Mouse (Mus musculus): ENCODE measurements around the gene Nutm1. TPM values are rescaled to one million over a fixed set of nuclear protein-coding genes. Genes with fewer than 3 reads are reported as not detected.

The Nutm1 gene
- polyA plus RNA-seq (2014; fragmentation: Illumina TruSeq; extraction: RNeasy Lipid Tissue Mini Kit (QIAGEN cat#74804); ENCODE audit: insufficient read depth, low read depth, low replicate concordance) = not detected

DNA sequence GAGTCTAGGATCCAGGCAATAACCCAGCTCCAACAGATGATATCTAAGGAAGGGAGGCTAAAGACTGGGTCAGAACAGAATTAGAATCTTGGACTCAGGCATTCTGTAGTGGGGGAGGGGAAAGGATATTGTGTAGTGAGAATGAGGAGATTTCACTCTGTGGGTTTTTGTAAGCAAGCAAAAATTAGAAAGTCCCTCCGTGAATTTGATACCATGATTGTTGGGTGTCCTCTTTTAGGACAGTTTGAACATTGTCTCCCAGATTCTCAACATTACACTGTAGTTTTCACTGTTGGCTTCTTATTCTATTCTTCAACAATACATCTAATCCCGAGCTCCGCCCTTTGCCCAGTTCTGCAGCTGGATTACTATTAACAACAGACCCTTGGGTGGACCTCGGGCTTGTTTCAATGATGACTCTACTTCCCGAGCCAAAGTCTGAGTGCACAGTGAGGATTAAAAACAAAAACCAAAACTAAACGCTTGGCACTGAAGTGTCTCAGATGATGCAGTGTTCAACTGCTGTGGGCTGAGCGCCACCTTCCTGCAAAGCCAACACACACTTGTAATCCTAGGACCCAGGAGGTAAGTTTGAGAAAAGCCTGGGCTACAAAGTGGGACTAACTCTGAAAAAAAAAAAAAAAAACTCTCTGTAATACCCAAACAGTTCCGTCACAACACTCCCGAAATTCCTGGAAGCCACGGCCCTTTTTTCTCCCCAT lies at the start of gene Nutm1:
Nutm1 (minus strand) TSS at position 51 of the 722 bp plus-strand sequence.

DNA sequence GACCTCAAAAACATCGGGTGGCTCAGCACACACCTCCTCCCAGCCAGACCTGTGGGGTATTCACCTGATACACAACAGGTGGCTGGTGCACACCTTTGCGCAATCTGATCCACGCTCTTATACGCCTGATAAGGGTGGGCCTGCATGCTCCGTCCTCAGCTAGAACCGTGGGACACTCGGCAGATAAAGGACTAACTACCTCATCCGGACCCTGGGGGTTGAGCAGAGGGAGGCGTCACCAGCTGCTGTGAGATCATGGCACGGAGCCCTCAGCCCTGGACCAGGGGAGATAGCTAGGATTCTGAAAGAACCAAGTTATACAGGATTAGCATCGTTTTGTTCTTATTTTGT lies 7.1 kb upstream of the Nutm1 start, which contains the start of gene Gm21985:
Gm21985 (plus strand) TSS at position 73 of the 351 bp plus-strand sequence.

DNA sequence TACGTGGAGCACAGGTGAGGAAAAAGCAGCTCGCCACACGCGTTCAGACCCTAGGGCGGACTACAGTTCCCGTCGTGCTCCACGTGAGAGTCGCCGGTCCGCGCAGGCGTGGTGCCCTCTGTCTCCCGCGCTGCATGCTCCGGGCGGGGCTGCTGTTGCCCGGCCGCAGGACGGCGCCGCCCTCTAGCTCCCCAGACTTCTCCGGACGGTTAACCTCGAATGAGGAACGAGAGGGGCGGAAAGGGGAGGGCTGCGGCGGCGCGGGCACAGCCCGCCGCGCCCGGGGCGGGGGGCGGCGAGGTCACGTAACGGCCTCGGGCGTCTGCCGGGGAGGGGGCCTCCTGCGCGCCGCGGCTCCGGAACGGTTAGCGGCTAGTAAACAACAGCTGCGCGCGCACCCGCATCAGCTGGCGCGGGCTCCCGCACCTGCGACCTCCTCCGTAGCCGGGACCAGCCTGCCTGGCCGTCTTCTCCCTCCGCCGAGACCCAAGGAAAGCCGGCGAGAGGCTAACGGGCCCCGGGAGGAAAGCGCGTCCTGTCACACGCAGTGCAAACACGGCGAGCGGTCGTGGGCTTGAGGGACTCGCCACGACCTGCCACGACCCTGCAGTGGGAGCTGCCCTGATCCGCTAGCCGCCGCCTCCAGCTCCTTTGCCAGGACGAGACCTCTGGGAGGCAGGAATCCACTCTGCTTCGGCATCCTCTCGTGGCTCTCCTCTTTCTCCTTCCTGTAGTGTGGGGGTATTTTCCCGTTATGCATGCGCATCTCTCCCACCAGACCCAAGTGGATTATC lies 6.6 kb upstream of the Nutm1 start, which contains the start of gene Slc12a6:
Slc12a6 (plus strand) TSS at position 378 of the 794 bp plus-strand sequence.

GRCm38 (mm10) chr2:112261748-112262653 lies 2.9 kb upstream of the Nutm1 start, which contains the start of gene Nop10:
Nop10 (plus strand) TSS chr2:112261926.

GRCm38 (mm10) chr2:112239212-112239934 lies 19.7 kb downstream of the Nutm1 start, which contains the start of gene Lpcat4:
Lpcat4 (plus strand) TSS chr2:112239468.

Other genes with a start within 250 kb of the Nutm1 start
- gene Olfr1310, start 246.6 kb downstream of the Nutm1 start, polyA plus RNA-seq (2014; fragmentation: Illumina TruSeq; extraction: RNeasy Lipid Tissue Mini Kit (QIAGEN cat#74804); ENCODE audit: insufficient read depth, low read depth, low replicate concordance) = not detected
- not detected for gene Olfr1311, start 234.9 kb downstream of the Nutm1 start, polyA plus RNA-seq (2014; fragmentation: Illumina TruSeq; extraction: RNeasy Lipid Tissue Mini Kit (QIAGEN cat#74804); ENCODE audit: insufficient read depth, low read depth, low replicate concordance)
- gene Olfr1312, start 209.1 kb downstream of the Nutm1 start, polyA plus RNA-seq (2014; fragmentation: Illumina TruSeq; extraction: RNeasy Lipid Tissue Mini Kit (QIAGEN cat#74804); ENCODE audit: insufficient read depth, low read depth, low replicate concordance) = not detected
- gene Olfr1313, start 181.4 kb downstream of the Nutm1 start, polyA plus RNA-seq (2014; fragmentation: Illumina TruSeq; extraction: RNeasy Lipid Tissue Mini Kit (QIAGEN cat#74804); ENCODE audit: insufficient read depth, low read depth, low replicate concordance) = not detected
- gene Olfr1314, start 162.5 kb downstream of the Nutm1 start, polyA plus RNA-seq (2014; fragmentation: Illumina TruSeq; extraction: RNeasy Lipid Tissue Mini Kit (QIAGEN cat#74804); ENCODE audit: insufficient read depth, low read depth, low replicate concordance) = not detected
- not detected for gene Olfr1315-ps1, start 143.9 kb downstream of the Nutm1 start, polyA plus RNA-seq (2014; fragmentation: Illumina TruSeq; extraction: RNeasy Lipid Tissue Mini Kit (QIAGEN cat#74804); ENCODE audit: insufficient read depth, low read depth, low replicate concordance)
- not detected for gene Olfr1316, start 124.3 kb downstream of the Nutm1 start, polyA plus RNA-seq (2014; fragmentation: Illumina TruSeq; extraction: RNeasy Lipid Tissue Mini Kit (QIAGEN cat#74804); ENCODE audit: insufficient read depth, low read depth, low replicate concordance)
- not detected for gene Olfr1317, start 119.0 kb downstream of the Nutm1 start, polyA plus RNA-seq (2014; fragmentation: Illumina TruSeq; extraction: RNeasy Lipid Tissue Mini Kit (QIAGEN cat#74804); ENCODE audit: insufficient read depth, low read depth, low replicate concordance)
- gene Olfr1318, start 105.1 kb downstream of the Nutm1 start, polyA plus RNA-seq (2014; fragmentation: Illumina TruSeq; extraction: RNeasy Lipid Tissue Mini Kit (QIAGEN cat#74804); ENCODE audit: insufficient read depth, low read depth, low replicate concordance) = not detected
- gene Lpcat4, start 19.8 kb downstream of the Nutm1 start, polyA plus RNA-seq (2014; fragmentation: Illumina TruSeq; extraction: RNeasy Lipid Tissue Mini Kit (QIAGEN cat#74804); ENCODE audit: insufficient read depth, low read depth, low replicate concordance) = 12.9 TPM
- 89.4 TPM for gene Nop10, start 2.6 kb upstream of the Nutm1 start, polyA plus RNA-seq (2014; fragmentation: Illumina TruSeq; extraction: RNeasy Lipid Tissue Mini Kit (QIAGEN cat#74804); ENCODE audit: insufficient read depth, low read depth, low replicate concordance)
- gene Slc12a6, start 6.5 kb upstream of the Nutm1 start, polyA plus RNA-seq (2014; fragmentation: Illumina TruSeq; extraction: RNeasy Lipid Tissue Mini Kit (QIAGEN cat#74804); ENCODE audit: insufficient read depth, low read depth, low replicate concordance) = 16.7 TPM
- gene Gm21985, start 7.0 kb upstream of the Nutm1 start, polyA plus RNA-seq (2014; fragmentation: Illumina TruSeq; extraction: RNeasy Lipid Tissue Mini Kit (QIAGEN cat#74804); ENCODE audit: insufficient read depth, low read depth, low replicate concordance) = not detected
- 93.4 TPM for gene Emc4, start 108.7 kb upstream of the Nutm1 start, polyA plus RNA-seq (2014; fragmentation: Illumina TruSeq; extraction: RNeasy Lipid Tissue Mini Kit (QIAGEN cat#74804); ENCODE audit: insufficient read depth, low read depth, low replicate concordance)
- gene Katnbl1, start 119.9 kb upstream of the Nutm1 start, polyA plus RNA-seq (2014; fragmentation: Illumina TruSeq; extraction: RNeasy Lipid Tissue Mini Kit (QIAGEN cat#74804); ENCODE audit: insufficient read depth, low read depth, low replicate concordance) = 7.7 TPM
- gene Emc7, start 195.7 kb upstream of the Nutm1 start, polyA plus RNA-seq (2014; fragmentation: Illumina TruSeq; extraction: RNeasy Lipid Tissue Mini Kit (QIAGEN cat#74804); ENCODE audit: insufficient read depth, low read depth, low replicate concordance) = 22.4 TPM
- gene Chrm5, start 221.5 kb upstream of the Nutm1 start, polyA plus RNA-seq (2014; fragmentation: Illumina TruSeq; extraction: RNeasy Lipid Tissue Mini Kit (QIAGEN cat#74804); ENCODE audit: insufficient read depth, low read depth, low replicate concordance) = not detected
- 11.6 TPM for gene Aven, start 233.7 kb upstream of the Nutm1 start, polyA plus RNA-seq (2014; fragmentation: Illumina TruSeq; extraction: RNeasy Lipid Tissue Mini Kit (QIAGEN cat#74804); ENCODE audit: insufficient read depth, low read depth, low replicate concordance)